Mouse (Mus musculus): ENCODE data around the gene Ctcf.
A peak's percentile ranks its signal among the peaks of the same experiment; 100 is the strongest.
"Not testable (repeated sequence)": the region's sequence is repeated elsewhere in the genome, so short reads cannot be mapped to it uniquely, and the experiment has no call there.

Ctcf gene

DNA sequence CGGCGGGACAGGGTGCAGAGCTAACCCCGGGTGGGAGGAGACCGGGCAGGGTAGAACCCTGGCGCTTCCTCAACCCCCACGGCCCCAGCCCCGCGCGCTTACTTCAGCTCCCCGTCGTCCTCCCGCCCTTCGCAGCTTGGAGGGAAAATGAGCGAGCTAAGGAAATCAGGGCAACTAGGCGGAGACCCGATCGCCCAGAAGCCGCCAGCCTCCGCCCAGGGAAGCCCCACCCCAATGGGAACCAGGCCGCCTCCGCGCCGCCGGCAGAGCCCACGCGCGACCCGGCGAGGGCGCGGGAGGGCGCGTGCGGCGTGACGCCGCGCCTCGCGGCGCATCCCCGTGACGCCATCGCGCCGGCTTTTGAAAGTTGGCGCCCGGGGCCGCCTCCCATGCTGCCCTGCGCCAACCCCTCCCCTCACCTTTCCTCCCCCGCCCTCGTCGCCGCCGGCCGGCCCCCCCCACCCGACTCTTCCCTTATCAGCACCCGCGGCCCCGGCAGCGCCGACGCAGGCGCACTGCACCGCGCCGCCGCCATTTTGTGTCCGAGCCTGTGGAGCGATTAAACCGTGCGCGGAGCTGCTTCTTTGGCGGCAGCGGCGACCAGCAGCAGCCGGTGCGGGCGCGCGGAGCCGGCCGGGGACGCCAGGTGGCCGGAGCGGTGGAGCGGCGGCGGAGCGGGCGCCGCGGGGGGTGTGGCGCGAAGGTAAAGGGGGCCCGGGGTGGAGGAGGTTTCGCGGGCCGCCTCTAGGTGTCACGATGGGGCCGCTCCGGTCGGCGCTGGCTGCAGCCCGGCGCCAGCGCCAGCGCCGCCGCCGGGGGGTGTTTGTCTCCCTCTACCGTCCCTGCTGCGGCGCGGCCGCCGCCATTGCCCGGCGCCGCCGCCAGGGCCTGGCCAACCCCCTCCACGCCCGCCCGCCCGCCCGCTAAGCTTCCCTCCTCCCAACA lies at the start of gene Ctcf:
Ctcf (plus strand) TSS at position 551 of the 945 bp plus-strand sequence.
- DNase-seq (ENCODE audit: low read depth, low spot score) = peak; percentile 84

GRCm38 (mm10) chr8:105592431-105592830 lies 43.9 kb upstream of the Ctcf start:
- no peak for DNase-seq (ENCODE audit: low read depth, low spot score)

DNA sequence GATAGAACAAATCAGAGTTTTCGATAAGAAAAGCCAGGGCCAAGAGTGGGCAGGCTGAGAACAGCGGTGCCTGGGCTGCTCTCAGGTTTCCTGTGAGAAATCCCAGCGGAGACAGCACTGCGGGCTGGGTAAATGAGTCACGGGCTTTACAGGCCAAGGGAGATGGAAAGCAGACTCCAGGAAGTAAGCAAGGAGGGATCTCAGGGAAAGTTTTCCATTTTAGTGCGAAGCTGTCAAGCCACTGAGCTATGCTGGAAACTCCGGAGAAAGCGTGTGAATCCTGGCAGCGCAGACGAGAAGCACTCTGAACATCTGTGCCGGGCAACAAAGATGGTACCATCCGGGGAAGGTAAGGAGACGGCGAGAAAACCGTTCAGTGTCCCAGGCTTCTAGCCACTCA lies 42.5 kb upstream of the Ctcf start:
- no peak for DNase-seq (ENCODE audit: low read depth, low spot score)

DNA sequence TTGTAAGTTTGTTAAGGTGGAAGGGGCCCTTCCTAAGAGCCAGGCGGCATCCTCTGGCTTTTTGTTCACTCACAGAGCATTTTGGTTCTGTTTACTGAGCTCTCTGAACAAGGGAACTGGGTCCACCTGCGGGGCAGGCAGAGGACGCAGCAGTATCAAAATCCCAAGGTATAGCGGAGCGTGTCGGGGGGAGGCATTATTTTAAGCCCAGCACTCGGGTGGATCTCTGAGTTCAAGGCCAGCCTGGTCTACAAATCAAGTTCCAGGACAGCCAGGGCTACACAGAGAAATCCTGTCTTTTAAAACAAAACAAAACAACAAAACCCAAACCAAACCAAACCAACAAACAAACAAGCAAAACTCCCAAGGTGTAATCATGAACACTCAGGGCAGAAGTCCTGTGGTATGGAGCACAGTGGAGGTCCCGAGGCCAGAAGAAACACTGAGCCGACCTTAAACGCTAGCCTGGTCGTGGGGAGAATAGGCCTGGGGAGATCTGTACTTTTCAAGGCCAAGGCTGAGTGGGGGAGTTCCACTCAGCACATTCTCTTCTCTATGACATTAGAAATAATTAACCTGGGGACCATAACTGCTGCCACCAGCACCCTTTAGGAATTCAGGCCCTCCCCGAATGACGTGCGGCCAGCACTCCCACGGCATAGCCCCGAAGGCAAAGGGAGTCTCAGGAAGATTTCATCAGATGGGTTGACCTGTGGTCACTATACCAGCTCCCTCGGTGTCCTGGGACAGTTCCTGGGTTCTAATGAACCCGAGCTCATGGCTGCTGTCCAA lies 41.7 kb upstream of the Ctcf start:
- DNase-seq (ENCODE audit: low read depth, low spot score) = no peak

DNA sequence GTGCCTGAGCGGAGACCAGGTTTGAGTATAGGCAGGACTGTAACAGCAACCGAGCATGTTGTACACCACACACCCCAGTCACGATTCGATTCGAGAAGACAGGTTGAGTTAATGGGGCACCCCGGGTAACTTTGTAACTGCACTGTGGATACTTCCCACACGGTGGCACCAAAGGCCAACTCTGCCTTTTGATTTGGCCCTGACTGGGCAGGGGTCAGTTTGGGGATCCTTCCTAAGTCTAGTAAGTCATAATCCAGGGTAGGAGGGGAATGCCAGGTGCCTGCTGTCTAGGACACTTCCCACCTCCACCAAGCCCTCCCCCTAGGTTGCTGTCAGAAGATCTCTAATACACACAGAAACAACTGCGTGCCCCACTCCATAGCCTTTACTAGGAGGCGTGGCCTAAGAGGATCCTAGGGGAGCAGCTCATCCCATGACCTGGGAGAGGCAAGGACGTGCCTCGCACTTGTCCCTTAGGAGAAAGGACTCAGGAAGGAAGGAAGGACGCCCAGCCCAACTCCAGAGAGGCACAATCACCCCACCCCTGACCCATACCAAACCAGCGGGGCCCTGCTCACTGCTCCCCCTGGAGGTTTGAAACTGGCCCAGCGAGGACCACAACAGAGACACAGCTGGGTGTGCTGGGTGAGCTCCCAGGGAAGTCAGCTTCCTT lies 39.9 kb upstream of the Ctcf start:
- no peak for DNase-seq (ENCODE audit: low read depth, low spot score)

DNA sequence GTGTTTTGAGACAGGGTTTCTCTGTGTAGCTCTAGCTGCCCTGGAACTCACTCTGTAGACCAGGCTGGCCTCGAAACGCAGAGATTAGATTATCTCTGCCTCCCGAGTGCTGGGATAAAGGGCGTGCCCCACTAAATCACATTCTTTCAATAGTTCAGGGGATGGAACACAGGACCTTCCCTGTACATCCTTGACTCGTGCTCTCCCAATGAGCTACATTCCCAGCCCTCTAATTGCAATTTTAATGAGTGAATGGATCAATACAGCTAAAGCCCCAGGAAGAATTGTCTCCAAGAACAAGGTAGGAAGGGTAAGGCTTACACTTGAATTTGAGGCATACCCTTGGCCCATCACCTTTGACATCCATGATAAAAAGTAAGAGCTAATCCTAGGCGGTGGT lies 37.6 kb upstream of the Ctcf start:
- DNase-seq (ENCODE audit: low read depth, low spot score) = no peak

DNA sequence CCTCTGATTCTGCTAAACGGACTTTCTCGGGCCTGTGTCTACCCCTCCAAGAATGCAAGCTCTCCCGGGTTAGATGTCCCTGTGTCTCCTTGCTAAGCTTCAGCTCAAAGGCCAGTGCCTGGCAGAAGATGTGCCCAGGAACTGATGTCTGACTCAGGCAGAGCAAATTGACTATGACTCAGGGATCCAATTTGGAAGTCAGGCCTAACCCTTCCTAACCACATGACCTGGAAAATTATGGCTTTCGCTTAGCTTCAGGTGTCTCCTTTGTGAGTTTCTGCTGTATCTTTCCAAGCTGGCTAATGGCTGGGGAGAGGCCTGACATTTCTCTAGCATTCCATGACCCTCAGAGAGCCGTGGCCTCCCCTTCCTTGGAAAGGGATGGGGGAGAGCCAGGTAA lies 35.1 kb upstream of the Ctcf start:
- no peak for DNase-seq (ENCODE audit: low read depth, low spot score)

- not testable (repeated sequence) for DNase-seq (ENCODE audit: low read depth, low spot score)
These were observed 33.8 kb upstream of the Ctcf start for GRCm38 (mm10) chr8:105602540-105602939.

DNA sequence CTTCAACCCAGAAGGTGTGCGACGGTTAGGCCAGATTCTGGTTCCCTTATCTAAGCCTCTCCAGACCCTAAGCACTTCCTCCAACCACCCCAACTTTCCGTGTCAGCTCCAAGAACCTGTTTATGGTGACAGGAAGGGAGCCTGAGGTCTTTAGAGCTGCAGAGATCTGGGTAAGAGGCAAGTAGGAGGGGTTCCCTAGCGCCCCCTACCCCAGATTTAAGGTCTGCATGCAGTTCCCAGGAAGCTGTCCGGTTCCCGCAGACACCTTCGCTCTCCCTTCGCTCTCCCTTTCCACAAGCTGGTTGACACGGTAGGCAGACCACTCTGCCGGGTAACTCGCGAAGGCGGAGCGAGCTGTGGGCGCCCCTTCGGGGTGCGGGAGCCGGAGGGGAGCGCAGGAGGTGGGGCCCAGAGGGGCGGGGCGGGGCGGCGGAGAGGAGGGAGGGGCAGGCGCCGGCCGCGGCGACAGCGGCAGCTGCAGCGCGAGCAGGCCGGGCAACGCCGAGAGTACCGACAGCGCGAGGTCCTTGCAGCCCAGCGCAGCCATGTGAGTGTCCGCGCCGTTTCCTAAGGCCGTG lies 31.5 kb upstream of the Ctcf start, which contains the start of gene Ripor1:
Ripor1 (plus strand) TSS at position 452 of the 578 bp plus-strand sequence.
- no peak for DNase-seq (ENCODE audit: low read depth, low spot score)

DNA sequence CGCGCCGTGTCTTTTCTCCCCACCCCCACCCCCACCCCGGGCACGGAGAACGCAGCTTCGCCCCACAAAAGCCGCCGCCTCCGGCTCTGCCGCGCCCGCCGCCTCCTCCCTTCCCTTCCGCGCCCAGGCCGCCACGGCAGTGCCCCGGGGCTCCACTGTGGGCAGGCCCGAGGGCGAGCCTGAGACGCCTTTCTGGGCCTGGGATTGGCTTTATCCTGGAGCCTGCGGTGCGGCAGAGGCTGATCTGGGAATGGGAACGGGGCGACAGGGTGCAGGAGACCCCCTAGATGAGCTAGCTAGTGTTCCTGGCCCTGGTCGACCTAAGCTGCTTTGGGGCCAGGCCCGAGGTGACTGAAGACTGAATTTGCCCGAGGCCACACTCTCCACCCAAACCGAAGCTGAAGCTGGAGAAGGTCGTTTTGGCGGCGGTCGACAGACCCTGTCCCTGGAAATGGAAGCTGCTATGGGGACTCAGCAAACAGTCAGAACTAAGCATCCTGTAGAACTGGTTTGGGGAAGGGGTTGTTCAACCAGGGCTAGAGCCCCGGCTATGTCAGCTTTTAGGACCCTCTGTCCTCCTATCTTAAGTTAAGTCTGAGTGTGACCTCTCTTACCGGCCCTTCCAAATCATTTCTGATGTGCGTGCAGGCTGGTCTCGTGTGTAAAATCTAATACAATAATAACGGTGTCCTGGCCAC lies 30.7 kb upstream of the Ctcf start:
- no peak for DNase-seq (ENCODE audit: low read depth, low spot score)

GRCm38 (mm10) chr8:105606189-105607023 lies 30.0 kb upstream of the Ctcf start:
- DNase-seq (ENCODE audit: low read depth, low spot score) = no peak

GRCm38 (mm10) chr8:105607062-105607461 lies 29.3 kb upstream of the Ctcf start:
- no peak for DNase-seq (ENCODE audit: low read depth, low spot score)

- no peak for DNase-seq (ENCODE audit: low read depth, low spot score)
These were observed 28.7 kb upstream of the Ctcf start for GRCm38 (mm10) chr8:105607684-105608083.

DNA sequence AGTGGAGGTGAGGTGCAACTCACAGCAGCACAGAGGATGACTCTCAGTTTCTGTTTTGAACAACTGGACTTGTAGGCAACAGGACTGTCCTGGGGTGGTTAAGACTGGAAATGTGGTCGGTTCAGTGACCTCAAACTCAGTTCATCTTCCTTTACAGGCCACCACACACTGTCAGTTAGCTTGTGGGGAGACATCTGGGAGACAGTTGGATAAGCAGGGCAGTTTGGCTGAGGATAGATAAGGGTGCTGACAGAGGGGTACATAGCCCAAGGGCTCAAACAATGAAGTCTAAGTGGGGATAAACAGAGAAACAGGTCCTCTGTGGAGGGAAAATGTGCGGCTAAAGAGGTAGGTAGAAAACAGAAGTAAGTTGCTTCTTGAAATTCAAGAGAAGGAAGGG lies 27.0 kb upstream of the Ctcf start:
- DNase-seq (ENCODE audit: low read depth, low spot score) = no peak

DNA sequence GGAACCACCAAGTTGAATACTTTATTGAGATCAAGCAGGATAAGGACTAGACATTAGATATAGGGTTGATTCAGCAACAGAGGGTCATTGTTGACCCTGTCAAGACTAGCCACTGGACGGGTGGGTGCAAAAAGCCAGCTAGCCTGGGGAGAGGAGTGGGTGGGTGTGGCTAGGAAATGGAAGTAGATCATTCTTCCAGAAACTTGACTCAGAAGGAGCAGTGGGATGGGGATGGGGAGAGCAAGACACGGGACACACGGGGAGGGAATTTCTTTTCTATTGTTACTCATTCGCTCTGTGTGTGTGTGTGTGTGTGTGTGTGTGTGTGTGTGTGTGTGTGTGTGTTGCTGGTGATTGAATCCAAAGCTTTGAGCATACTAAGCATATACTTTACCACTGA lies 26.6 kb upstream of the Ctcf start:
- no peak for DNase-seq (ENCODE audit: low read depth, low spot score)

GRCm38 (mm10) chr8:105611836-105612235 lies 24.5 kb upstream of the Ctcf start:
- DNase-seq (ENCODE audit: low read depth, low spot score) = no peak

DNA sequence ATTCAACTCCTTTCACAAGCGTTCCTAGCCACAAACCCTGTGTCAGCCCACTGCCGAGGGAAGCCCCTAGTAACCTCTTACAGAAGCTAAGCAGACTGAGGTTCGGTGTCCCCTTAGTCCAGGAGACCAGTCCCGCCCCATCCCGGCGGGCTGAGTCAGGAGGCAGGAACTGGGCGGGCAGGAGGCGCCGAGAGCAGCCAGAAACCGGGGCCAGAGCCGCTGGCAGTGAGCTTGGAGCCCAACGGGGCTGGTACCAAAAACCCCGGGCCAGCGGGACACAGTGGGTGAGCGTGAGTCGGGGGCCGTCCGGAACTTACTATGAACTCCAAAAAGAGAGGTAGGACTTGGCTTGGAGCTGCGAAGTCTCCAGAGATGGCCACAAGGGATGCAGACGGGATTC lies 23.3 kb upstream of the Ctcf start:
- no peak for DNase-seq (ENCODE audit: low read depth, low spot score)

GRCm38 (mm10) chr8:105613830-105614511 lies 22.4 kb upstream of the Ctcf start:
- DNase-seq (ENCODE audit: low read depth, low spot score) = no peak

GRCm38 (mm10) chr8:105615942-105616341 lies 20.4 kb upstream of the Ctcf start:
- no peak for DNase-seq (ENCODE audit: low read depth, low spot score)
